Mouse (Mus musculus) hindlimb bud, embryonic 11.5 days (tissue): Measurements from ENCODE around the gene Dnah6.

Experiments used
- DNase-seq: peaks from one replicate; pipeline ENCODE4 v3.0.0-alpha.2; 2012; ENCODE audit warnings: low read depth, low spot score; ENCODE audit errors: extremely low spot score

The Dnah6 gene

DNA sequence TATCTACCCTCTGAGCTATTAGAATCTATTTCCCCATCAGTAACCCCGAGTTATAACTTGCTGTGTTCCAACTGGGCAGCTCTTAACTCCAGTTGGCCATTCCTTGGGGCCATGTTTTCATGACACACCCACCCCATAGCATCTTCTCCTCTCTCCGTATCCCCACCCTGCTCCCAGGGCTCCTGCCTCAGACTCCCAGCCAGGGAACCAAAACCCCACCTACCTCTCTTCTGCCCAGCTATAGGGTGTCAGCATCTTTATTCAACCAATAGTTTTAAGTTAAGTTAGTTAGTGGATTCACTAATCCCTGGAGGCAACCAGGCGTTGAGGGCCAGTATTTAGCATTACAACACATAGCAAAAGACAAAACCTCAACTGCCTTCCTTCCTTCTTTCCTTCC is 7.4 kb upstream of the Dnah6 start:
- no peak for DNase-seq

DNA sequence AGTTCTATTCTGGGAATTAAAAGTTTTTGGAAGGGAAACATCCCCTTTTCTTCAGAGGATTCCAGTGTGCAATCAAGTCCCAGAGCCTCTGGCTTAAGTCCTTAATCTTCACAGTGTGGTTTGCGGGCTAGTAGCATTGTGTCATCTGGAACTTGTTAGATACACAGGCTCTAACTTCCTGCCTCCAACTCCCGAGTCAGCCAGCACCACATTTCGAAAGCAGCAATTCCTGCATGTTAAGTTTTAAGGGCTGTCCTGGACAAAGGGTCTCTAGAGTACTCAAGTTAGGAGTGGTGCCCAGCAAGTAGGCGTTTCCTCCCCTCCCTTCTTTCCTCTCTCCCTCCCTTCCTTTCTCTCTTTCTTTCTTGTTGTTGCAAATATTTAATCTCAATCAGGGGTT is 7.0 kb upstream of the Dnah6 start:
- DNase-seq = no peak

- no peak for DNase-seq
These were observed 6.1 kb upstream of the Dnah6 start for GRCm38 (mm10) chr6:73227376-73228158.

GRCm38 (mm10) chr6:73222841-73223526 is 1.5 kb upstream of the Dnah6 start:
- DNase-seq = no peak

DNA sequence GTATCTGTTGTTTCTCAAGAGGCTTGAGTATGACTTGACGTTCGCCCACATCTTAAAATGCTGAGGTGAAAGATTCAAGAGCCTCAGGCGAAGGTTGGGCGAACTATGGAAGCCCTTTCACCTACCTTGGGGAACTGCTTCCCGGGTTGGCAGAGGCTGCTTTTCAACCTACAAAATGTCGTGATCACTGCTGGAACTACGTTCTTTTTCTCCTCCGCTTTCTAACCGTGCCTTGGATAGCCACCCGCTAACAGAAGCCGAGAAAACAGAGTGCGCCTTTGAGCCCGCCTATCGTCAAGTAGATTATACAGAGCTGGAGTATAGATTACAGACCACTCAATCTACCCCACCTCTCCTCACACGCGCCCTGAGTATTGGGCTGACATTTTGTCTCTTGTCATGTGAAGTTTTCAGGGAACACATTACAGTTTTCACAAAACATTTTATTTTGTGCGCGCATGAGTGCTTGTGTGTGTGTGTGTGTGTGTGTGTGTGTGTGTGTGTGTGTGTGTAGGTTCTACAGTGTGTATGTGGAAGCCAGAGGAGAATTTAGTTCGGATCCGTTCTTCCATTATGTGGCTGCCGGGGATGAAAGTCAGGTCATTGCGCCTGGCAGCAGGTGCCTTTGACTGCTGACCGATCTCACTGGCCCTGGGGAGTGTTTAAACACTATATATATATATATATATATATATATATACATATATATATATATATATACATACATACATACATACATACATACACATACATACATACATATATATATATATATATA is 696 bp upstream of the Dnah6 start:
- DNase-seq = no peak

DNA sequence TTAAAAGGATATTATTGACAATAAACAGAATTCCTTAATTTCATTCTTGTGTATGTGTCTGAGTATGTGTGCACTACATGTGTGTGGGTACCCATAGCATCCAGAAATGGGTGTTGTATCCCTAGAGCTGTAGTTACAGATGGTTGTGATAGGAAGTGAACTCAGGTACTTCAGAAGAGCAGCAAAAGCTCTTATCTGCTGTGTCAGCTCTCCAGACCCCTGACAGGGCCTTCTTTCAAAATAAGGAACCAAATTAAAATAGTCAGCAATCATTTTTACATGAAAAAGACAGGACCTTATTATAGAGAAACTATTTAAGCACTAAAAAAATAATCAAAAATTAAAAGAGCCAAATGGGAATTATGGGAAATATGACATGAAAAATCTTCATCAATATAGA is 9.8 kb downstream of the Dnah6 start:
- DNase-seq = no peak

DNA sequence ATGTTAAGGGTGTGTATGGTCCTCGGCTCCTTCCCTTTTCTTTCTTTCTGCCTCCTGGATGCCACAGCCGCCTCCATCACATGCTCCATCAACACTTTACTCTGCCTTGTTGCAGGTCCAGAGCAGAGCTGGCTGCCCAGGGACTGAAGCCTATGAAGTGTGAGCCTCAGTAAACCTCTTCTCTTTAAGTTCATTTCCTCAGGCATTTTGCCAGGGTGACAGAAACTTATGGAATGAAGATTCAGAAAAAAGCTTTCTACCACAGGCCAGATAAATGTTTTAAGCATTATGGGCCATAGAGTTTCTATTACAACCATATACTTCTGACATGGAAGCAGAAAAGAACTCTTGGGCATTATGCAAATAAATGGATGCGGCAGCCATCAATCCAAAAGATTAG is 10.4 kb downstream of the Dnah6 start:
- DNase-seq = no peak

GRCm38 (mm10) chr6:73210445-73210972 is 10.9 kb downstream of the Dnah6 start:
- no peak for DNase-seq

- no peak for DNase-seq
These were observed 11.9 kb downstream of the Dnah6 start for GRCm38 (mm10) chr6:73209598-73209997.

DNA sequence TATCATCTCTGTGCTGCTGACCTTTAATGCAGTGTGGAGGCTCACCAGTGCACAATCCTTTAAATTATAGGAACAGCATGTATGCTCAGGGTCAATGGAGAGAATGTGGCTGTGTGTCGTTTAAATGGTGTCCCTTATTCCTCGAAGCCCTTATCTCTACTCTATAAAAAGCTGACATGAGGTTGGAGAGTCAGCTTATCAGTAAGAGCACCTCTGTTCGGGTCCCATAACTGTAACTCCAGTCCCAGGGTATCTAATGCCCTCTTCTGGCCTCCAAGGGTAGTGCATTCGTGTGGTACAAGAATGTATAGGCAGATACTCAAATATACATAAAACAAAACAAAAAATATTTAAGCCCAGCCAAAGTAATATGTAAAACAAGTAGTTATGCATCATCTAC is 16.5 kb downstream of the Dnah6 start:
- no peak for DNase-seq

DNA sequence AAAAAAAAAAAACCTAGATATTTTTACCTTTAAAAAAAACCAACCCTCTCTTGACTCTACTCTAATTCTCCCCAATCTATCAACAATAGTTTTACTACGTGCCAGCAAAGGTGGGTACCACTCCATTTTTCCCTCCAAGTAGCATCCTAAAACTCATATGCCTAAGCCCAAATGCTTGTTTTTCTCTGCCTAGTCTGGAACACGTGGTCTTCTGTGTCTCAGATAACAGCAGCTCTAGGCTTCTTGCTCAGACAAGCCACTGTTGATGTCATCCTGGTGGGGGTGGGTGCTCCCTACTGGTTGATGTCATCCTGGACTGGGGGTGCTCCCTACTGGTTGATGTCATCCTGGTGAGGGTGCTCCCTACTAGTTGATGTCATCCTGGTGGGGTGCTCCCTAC is 17.7 kb downstream of the Dnah6 start:
- DNase-seq = no peak

DNA sequence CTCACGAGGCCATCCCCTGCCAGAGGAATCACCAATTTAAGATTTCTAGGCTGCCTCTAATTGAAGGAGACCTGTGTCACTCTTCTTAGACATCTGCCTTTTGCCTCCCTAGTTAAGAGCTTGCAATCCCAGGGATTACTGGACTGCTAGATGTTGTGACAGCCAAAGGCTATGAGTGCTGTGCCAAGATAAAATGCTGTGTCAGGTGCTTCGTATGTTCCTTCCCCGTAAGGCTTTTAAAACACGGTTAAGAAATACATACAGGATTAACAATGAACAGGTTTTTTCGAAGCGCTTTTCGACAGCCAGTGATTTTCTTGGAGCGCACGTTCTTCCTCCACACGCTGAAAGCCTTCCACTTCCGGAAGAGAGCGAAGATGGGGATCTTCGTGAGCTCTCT is 26.2 kb downstream of the Dnah6 start:
- no peak for DNase-seq

- no peak for DNase-seq
These were observed 30.7 kb downstream of the Dnah6 start for GRCm38 (mm10) chr6:73190756-73191155.

DNA sequence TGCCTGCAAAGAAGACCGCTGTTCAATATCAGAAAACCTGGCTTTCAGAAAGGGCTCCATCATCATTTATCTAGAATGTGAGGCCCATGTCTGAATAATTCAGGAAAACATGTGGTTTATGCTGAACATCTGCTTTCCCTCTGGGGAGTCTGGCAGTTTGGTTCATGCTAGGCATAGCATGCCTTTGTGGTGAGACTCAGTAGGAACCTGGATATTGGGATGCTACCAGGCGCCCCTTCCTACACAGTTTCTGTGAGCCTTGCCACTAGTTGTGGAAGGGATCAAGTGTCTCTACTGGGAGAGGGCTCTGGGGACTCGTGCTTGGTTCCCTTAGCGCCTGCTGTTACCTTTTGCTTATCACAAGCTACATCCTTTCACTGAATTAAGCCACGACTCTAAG is 37.2 kb downstream of the Dnah6 start:
- no peak for DNase-seq

DNA sequence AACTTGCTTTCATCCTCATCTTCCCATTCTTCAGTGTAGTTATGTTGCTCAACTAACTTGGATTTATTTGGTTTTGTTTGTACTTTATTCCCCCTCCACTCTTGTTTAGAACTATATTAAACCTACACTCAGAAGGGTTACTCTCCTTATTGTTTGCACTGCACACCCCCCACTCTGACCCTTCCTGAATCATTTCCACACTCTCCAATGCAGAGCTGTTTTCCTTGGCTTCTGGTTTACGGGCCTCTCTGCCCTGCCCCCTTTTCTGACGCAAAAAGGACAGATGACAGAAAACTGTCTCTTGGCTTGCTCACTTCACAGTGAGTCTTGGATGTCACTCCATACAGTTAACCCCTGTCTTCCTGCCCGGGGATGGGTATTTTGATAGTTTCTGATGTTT is 38.5 kb downstream of the Dnah6 start:
- no peak for DNase-seq

DNA sequence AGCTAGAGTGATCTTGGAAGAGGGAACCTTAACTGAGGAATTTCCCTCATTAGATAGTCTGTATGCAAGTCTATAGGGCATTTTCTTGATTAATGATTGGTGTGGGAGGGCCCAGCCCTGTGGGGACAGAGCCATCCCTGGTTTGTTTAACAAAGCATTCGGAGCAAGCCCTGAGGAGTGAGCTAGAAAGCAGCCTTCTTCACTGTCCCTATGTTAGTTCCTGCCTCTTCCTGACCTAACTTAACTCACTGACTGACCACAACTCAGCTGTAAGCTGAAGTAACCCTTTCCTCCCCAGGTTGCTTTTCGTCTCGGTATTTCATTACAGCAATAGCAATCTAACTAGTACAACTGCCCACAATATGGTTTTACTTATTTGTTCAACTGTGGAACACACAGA is 39.0 kb downstream of the Dnah6 start:
- no peak for DNase-seq

DNA sequence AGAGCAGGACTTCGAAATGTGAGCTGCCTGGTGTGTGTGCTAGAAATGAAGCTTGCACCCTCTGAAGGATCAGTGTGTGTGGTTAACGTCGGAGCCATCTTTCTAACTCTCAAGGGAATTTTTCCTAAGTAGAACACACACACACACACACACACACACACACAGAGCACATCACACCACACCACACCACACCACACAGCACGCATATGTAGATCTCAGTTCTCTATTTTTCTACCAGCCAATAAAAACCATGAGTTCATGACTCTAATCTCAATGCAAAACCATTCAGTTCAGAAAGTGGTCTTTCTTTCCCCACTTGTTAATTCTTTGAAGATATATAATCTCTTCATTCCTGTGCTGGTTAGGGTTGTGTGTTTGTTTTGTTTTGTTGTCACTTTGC is 39.4 kb downstream of the Dnah6 start:
- DNase-seq = no peak

DNA sequence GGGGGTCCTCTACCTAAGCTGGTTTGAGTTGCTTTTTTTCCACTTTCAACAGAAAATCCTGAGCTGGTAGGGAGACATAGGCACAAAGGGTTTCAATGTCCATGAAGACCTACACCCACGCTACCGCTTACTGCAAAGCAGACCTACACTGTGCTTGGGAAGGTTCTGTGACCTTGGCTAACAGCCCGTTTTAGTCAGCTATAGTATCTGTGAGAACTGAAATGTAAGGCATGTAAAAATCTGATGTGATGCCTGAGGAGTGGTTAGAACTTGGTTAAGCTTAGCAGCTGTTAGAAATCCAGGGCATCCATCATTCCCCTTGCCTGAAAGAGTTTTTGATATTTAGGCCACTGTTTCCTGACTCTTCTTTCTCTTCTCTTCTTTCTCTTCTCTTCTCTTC is 46.3 kb downstream of the Dnah6 start:
- no peak for DNase-seq

- no peak for DNase-seq
These were observed 54.2 kb downstream of the Dnah6 start for GRCm38 (mm10) chr6:73167230-73167629.

DNA sequence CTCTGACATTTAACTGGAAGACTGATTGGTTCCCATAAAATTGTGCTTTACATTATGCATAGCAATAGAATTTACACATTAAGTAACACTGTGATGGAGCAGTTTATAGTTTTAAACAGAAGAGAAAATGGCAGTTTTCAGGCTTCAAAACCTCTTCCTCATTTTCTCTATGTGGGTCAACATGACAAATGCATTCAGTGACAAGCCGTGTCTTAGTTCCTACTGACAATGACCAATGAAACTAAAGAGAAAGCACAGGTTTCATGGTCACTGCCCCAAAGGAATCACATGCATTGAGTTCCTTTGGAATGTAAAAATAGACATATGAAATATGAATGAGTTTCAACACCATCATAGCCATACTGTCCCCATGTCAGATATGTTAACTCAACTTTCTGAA is 58.5 kb downstream of the Dnah6 start:
- no peak for DNase-seq

DNA sequence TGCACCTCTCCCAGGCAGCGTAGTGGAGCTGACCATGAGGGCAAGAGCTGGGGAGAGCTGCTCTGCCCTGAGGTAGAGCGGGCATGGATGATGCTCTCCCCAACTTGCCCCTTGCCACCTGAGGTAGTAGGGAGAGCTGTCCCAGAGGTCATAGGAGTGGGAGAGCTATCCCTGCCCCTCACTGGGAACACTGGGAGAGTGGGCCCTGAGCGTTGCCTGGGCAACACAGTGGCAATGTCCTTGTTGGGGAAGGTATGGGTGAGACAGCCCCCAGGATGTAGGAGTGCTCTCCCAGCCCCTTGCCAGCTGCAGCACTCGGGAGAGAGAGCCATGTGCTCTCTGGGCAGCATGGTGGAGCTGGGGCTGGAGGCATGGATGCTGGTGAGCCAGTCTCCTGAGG is 60.1 kb downstream of the Dnah6 start:
- DNase-seq = no peak

DNA sequence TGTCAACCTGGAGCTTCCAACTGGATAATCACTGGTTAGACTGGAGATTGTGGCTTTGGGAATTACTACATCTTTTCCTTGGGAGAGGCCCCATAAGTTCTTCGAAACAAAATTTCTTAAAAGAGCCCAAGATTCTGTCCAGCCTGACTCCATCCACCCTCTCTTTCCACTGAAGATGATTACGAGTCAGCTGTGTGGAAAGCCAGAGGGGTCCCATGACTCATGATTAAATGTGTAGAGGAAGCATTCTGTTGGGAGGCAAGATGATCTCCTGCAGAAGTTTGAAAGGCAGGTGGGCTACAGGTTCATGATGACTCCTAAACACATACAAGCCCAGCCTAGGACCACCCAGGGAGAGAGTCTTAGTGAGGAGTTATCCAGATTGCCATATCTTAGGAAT is 66.0 kb downstream of the Dnah6 start:
- no peak for DNase-seq
